Mouse (Mus musculus): ENCODE data around the gene Olfr787.

Olfr787 gene

GRCm38 (mm10) chr10:129461562-129461961, at the start of gene Olfr787:
Gene Olfr787 (plus strand): TSS chr10:129461862.
- no peak for DNase-seq (ENCODE audit: low spot score in 2 of 2)

DNA sequence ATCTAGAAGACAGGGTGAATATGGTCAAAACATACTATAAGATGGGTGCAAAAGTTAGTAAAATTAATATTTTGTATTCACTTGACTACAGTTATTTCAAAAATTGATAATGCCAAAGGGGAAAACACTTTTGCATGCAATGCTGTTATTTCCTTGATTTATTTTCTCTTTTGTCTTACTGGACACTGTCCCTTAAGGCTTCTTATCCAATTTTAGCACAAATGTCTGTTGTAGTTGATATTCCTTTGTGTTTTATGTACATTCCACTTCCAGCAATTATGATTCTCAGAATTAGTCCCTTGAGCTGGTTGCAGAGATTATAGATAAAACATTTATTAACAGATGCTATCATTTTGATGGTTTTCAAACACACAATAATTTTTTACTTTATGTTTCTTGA, 34.7 kb upstream of the Olfr787 start, which contains the start of gene Olfr786:
Gene Olfr786, plus strand, starts transcription at position 301 of the 400 bp plus-strand sequence.
- no peak for DNase-seq (ENCODE audit: low spot score in 2 of 2)

DNA sequence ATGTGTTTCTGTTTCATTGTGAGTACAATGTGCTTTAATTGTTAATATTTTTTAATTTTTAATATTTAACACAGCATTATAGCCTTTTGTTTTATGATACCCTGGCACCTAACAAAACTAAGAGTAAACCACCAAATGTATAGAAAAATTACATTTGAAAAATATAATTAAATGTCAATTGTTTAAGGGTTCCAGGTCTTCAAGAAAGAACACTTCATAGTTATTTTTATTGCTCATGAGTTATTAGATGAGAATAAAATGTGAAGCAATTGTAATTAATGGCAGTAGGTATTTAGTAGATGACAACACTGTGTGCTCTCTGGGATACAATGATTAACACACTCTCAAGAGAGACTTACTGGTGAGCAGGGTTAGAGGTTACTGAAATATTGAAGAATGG, 9.0 kb downstream of the Olfr787 start, which contains the start of gene Olfr788:
Gene Olfr788, plus strand, starts transcription at position 301 of the 400 bp plus-strand sequence.
- DNase-seq (ENCODE audit: low spot score in 2 of 2) = no peak

DNA sequence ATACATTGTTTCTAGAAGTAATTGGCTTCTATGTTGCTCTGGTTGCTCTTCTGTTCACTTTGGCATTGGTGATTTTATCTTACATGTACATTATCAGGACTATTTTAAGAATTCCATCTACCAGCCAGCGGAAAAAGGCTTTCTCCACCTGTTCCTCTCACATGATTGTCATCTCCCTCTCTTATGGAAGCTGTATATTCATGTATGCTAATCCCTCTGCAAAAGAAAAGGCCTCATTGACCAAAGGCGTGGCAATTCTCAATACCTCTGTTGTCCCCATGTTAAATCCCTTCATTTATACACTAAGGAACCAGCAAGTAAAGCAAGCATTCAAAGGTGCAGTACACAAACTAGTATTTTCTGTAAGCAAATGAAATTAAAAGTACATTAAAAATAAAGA, 11.6 kb downstream of the Olfr787 start:
- no peak for DNase-seq (ENCODE audit: low spot score in 2 of 2)

DNA sequence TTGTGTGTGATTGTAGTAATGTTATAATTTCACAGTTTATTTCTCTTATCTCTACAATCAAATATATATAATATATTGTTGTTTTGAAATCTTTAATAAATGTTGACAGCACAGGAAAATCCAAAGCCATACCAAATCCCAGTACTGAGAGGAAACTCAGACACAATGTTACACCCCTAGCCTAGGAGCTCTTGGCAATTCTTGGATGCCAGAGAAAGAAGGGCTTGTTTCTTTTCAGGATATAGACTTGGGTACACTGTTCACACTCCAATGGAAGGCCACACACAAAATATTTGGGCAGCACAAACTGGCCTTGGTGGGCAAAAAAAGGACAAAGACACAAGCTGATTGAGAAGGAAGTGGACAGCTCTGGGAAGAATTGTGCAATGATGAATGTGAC, 12.1 kb downstream of the Olfr787 start:
- DNase-seq (ENCODE audit: low spot score in 2 of 2) = no peak

DNA sequence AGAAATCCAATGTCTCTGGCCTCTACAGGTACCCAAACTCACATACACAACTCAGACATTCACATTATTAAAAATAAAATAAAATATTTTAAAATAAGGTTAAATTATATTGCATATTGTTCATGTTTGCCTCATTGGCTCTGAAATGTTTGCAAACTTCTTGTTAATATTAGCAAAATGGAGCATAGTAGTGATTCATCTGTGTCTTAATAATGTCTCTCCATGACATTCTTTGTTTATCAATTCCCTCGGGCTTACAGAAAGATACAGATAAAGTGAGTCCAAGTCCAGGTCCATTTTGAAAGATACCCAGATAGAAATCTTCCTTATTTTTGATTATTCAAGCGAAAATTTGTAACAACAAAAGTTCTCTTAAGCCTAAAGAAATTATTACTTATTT, 22.8 kb downstream of the Olfr787 start, which contains the start of gene Olfr789:
Gene Olfr789, plus strand, starts transcription at position 301 of the 400 bp plus-strand sequence.
- DNase-seq (ENCODE audit: low spot score in 2 of 2) = no peak

- no peak for DNase-seq (ENCODE audit: low spot score in 2 of 2)
Measured at GRCm38 (mm10) chr10:129490101-129490500, 28.4 kb downstream of the Olfr787 start.

GRCm38 (mm10) chr10:129498192-129498591, 36.5 kb downstream of the Olfr787 start, which contains the start of gene Olfr790:
Gene Olfr790 (plus strand): TSS chr10:129498492.
- DNase-seq (ENCODE audit: low spot score in 2 of 2) = no peak
